Mouse (Mus musculus) liver, embryonic 14.5 days (tissue): Measurements from ENCODE around the gene Mast1. TPM values are rescaled to one million over a fixed set of nuclear protein-coding genes. Genes with fewer than 3 reads are reported as not detected.

Experiments used
- ATAC-seq: fragments of 200-750 bp; cut with Nextera tagmentation; 2 replicates; pipeline ENCODE4 v1.8.0; 2017; ENCODE audit warnings: moderate number of reproducible peaks, mild to moderate bottlenecking, moderate library complexity; ENCODE audit not compliant: insufficient read depth
- DNase-seq, 3 experiments: peaks; one replicate each; pipeline ENCODE4 v3.0.0-alpha.2; 2012 to 2013; ENCODE audit warnings: low read depth in 3 of 3, low spot score in 3 of 3
- H3K27ac ChIP-seq: fragments of 300-500 bp; sonication (generic); 2 replicates; pipeline ENCODE4 v1.5.1; 2014; ENCODE audit warnings: moderate library complexity, mild to moderate bottlenecking, control low read depth, inconsistent platforms
- H3K27me3 ChIP-seq: fragments of 300-500 bp; sonication (generic); 2 replicates; pipeline ENCODE4 v1.6.1; 2014; ENCODE audit warnings: mild to moderate bottlenecking, low read length, moderate library complexity; ENCODE audit not compliant: control insufficient read depth, insufficient read depth
- H3K36me3 ChIP-seq: fragments of 300-500 bp; sonication (generic); replicated peaks from 2 replicates; pipeline ENCODE4 v1.6.1; 2014; ENCODE audit warnings: low read depth; ENCODE audit not compliant: control insufficient read depth, insufficient read depth
- H3K4me1 ChIP-seq, 2 experiments: fragments of 200-500 bp in 1 of 2; fragments of 300-500 bp in 1 of 2; sonication (generic) in 1 of 2; replicated peaks; 2 replicates each; pipeline ENCODE4 v1.6.1; 2012 to 2014; ENCODE audit warnings: antibody characterized with exemption in 1 of 2, inconsistent platforms in 1 of 2, low read length in 1 of 2; ENCODE audit not compliant: control insufficient read depth in 2 of 2, insufficient read depth in 2 of 2
- H3K4me2 ChIP-seq: fragments of 300-500 bp; sonication (generic); 2 replicates; pipeline ENCODE4 v1.6.1; 2014; ENCODE audit warnings: low read depth, mild to moderate bottlenecking, control low read depth, moderate library complexity
- H3K4me3 ChIP-seq, 2 experiments: fragments of 200-500 bp in 1 of 2; fragments of 300-500 bp in 1 of 2; sonication (generic) in 1 of 2; 2 replicates each; pipeline ENCODE4 v1.5.1; 2012 to 2014; ENCODE audit warnings: low read depth in 2 of 2, low read length in 2 of 2, mild to moderate bottlenecking in 2 of 2, control low read depth in 1 of 2, inconsistent platforms in 1 of 2, moderate library complexity in 1 of 2; ENCODE audit not compliant: insufficient read depth in 1 of 2
- H3K9ac ChIP-seq: fragments of 300-500 bp; sonication (generic); replicated peaks from 2 replicates; pipeline ENCODE4 v1.6.1; 2014; ENCODE audit warnings: mild to moderate bottlenecking, control low read depth, moderate library complexity
- H3K9me3 ChIP-seq: fragments of 300-500 bp; sonication (generic); 2 replicates; pipeline ENCODE4 v1.6.1; 2016; ENCODE audit warnings: low read length, mixed read lengths; ENCODE audit not compliant: control insufficient read depth
- CTCF ChIP-seq: IDR thresholded peaks from 2 replicates; pipeline ENCODE4 v1.5.1; 2016; ENCODE audit warnings: antibody characterized with exemption, low read depth, control low read depth
- EP300 ChIP-seq: IDR thresholded peaks from 2 replicates; pipeline ENCODE4 v1.6.1; 2016; ENCODE audit warnings: antibody characterized with exemption, low read depth
- WGBS: fragments of 180-500 bp; shearing (Covaris S2); extraction: QIAGEN DNeasy Blood & Tissue Kit; methylation state at CpG from one replicate; pipeline ENCODE4 v1.1.7; 2014; ENCODE audit not compliant: insufficient replicate concordance; 5-methylcytosine and 5-hydroxymethylcytosine counted together
- polyA plus RNA-seq, 2 experiments: library from polyadenylated mRNA; depleted of rRNA in 1 of 2; stranded (reverse) in 1 of 2; unstranded in 1 of 2; fragments of >200 nt; fragmentation: Nextera tagmentation in 1 of 2; extraction: Ambion mirVana in 1 of 2; gene quantifications; 2 replicates each; pipeline versions ENCODE4 v1.2.1 to v1.2.3; 2012 to 2014

Gene Mast1
- polyA plus RNA-seq, 2 experiments = 0.06 to 0.14 TPM

DNA sequence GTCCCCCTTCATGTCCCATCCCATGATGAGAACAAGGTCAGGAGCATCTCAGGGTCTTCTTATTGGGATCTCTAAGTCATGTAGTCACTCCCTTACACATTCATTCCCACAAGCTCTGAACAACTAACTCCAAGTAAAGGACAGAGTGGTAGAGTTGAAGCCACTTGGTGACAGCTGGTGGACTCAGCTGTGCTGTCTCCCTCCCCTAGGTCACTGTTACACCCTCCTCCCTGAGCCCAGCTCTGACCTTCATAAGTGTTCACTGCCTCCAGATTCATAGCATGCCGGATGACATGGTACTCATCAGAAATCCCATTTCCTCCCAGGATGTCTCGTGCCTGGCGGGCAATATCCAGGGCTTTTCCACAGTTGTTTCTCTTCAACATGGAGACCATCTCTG is 48.9 kb downstream of the Mast1 start:
- no peak for DNase-seq
- Histone ChIP-seq H3K9me3 (no peaks in the 10 kb centered on the region), H3K27me3 (no peaks in the 10 kb centered on the region), H3K36me3 (peaks cover 42% of the 10 kb centered on the region), H3K4me2 (no peak overlapping the region), H3K4me3 (no peak overlapping the region), H3K27ac (no peak overlapping the region), H3K9ac (no peak overlapping the region), H3K4me1 (peaks cover 3 to 13% of the 10 kb centered on the region in 2 experiments)
- TF ChIP-seq CTCF (no peak), EP300 (no peak)
- ATAC-seq = no peak
- 93% methylated on average over 3 of the region's 3 CpGs for WGBS

DNA sequence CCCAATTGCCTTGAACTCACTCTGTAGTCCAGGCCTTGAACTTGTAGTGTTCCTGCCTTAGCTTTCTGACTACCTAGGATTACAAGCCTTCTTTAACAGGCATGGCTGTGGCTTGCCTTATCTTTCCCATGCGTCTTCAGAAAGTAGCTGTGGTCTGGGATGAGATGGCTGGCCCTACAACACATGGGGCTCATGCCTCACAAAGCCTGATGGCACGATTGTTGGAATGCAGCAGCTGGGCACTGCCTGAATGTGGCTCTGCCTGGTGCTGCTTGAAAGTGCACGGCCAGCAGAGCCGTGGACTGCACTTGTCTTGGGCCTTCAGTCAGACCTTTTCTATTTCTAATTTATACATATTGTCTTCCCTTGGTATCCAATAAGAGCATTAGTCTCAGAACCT is 52.4 kb downstream of the Mast1 start:
- no peak overlapping the region for H3K4me3 ChIP-seq
- H3K27ac ChIP-seq = no peak overlapping the region
- H3K4me1 ChIP-seq = no peaks in the 10 kb centered on the region; a peak in 2 of 4 replicates
- H3K9me3 ChIP-seq = no peaks in the 10 kb centered on the region
- TF ChIP-seq EP300 (no peak), CTCF (no peak)
- no peak overlapping the region for H3K4me2 ChIP-seq
- DNase-seq (no peak), ATAC-seq (no peak)
- H3K27me3 ChIP-seq = no peaks in the 10 kb centered on the region
- no peak overlapping the region; the same call in 1 of the 2 replicates for H3K9ac ChIP-seq
- WGBS = 47% methylated on average over 4 of the region's 4 CpGs
- peaks cover 35% of the 10 kb centered on the region for H3K36me3 ChIP-seq

DNA sequence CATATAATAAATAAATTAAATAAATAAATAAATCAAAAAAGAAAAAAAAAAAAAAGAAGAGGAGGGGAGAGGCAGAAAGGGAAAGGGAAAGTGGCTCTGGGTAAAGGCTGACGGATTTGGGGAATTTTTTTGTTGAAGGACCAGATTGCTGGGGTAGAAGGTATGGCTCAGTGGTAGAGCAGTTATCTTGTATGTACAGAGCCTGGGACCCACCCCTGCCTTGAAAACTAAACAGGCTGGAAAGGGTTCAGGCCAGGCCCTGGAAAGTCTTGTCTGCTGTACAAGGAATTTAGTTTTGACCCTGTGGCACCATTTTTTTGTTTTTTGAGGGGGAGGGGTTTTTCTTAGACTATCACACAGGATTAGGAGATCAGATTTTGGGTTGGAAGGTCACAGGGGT is 58.2 kb downstream of the Mast1 start:
- ATAC-seq = peak; percentile 60
- H3K4me3 ChIP-seq = no peak overlapping the region
- H3K4me1 ChIP-seq = peaks cover 13 to 14% of the 10 kb centered on the region in 2 experiments
- H3K4me2 ChIP-seq = no peak overlapping the region
- peak overlapping the region; percentile 31 for H3K9ac ChIP-seq
- no peaks in the 10 kb centered on the region; the same call in 1 of the 2 replicates for H3K36me3 ChIP-seq
- H3K9me3 ChIP-seq = no peaks in the 10 kb centered on the region
- 54% methylated on average over 1 of the region's 1 CpGs for WGBS
- H3K27ac ChIP-seq = no peak overlapping the region
- no peak for DNase-seq
- no peaks in the 10 kb centered on the region for H3K27me3 ChIP-seq
- TF ChIP-seq CTCF = no peak
- TF ChIP-seq EP300 = no peak

DNA sequence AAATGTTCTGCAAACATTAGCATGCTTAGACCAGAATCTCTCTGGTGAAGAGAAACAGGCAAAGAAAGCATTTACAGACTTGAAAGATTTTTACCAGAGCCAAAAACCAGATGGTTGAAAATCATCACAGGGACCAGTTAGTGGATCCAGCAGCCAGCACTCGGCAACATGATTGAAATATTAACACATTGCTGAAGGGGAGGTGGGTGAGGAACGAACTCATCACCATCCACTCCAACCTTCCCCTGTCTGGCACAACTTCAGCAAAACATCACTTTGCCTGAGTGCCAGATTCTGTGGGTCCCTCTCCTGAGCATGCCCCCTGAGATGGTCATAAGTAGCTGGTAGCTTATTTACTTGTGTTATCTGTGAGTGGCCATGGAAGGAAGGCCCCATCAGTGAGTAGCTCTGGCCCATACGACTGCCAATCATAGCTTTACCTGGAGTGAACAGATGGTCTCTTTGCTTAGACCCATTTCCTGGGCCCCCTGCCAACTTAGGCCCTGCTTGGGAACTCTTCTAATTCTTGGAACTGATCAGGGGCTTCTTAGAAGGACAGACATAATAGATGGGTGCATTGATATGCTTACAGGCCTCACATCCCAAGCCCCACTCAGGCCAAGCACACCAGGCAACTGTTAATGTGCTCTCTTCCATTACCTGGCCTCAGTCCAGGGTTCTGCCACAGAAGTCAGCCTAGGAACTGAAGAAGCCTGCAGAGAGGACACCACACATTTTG is 59.7 kb downstream of the Mast1 start:
- ATAC-seq (no peak), DNase-seq (no peak)
- WGBS = 60% methylated on average over 3 of the region's 3 CpGs
- Histone ChIP-seq H3K27me3 (no peaks in the 10 kb centered on the region), H3K27ac (no peak overlapping the region), H3K9me3 (no peaks in the 10 kb centered on the region), H3K36me3 (no peaks in the 10 kb centered on the region; the same call in 1 of the 2 replicates), H3K4me1 (peaks cover 20 to 22% of the 10 kb centered on the region in 2 experiments), H3K4me3 (no peak overlapping the region), H3K9ac (no peak overlapping the region), H3K4me2 (no peak overlapping the region)
- no peak for TF ChIP-seq EP300
- no peak for TF ChIP-seq CTCF

DNA sequence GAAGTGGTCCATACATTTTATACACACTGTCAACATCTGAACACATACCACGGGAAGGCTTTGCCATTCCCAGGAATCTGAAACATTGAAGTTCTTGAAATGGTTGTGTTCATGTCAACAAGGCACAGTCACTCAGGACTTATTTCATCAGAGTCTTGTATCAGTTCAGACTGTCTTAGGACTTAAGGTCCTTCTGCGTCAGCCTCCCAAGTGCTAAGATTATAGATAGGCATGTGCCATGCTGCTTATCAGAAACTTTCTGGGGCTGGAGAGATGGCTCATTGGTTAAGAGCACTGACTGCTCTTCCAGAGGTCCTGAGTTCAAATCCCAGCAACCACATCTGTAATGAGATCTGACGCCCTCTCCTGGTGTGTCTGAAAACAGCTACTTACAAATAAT is 62.8 kb downstream of the Mast1 start:
- ATAC-seq = no peak
- H3K4me3 ChIP-seq = no peak overlapping the region
- TF ChIP-seq CTCF (0 out of 2 replicates have a peak, but pooled peaks have one; percentile 17), EP300 (no peak)
- H3K36me3 ChIP-seq = peaks cover 2% of the 10 kb centered on the region; the same call in 1 of the 2 replicates
- H3K27me3 ChIP-seq = no peaks in the 10 kb centered on the region
- DNase-seq = no peak
- peak overlapping the region; percentile 100; the same call in 1 of the 2 replicates for H3K4me2 ChIP-seq
- H3K4me1 ChIP-seq = peaks cover 24 to 28% of the 10 kb centered on the region in 2 experiments
- 50% methylated on average over 3 of the region's 3 CpGs for WGBS
- H3K9ac ChIP-seq = no peak overlapping the region
- H3K9me3 ChIP-seq = no peaks in the 10 kb centered on the region
- H3K27ac ChIP-seq = peak overlapping the region; percentile 46
